Mouse (Mus musculus) C2C12 (cell line): ENCODE results near the gene Espn.

Source experiments
- CEBPB ChIP-seq: IDR thresholded peaks from one replicate; pipeline ENCODE4 v1.6.1; 2011; ENCODE audit warnings: low read depth, mild to moderate bottlenecking, control low read depth, moderate library complexity
- CTCF ChIP-seq: IDR thresholded peaks from one replicate; pipeline ENCODE4 v1.5.1; 2011; ENCODE audit not compliant: control insufficient read depth, insufficient read depth, insufficient read length
- FOSL1 ChIP-seq: IDR thresholded peaks from one replicate; pipeline ENCODE4 v1.8.0; 2011; ENCODE audit warnings: mild to moderate bottlenecking, low read length; ENCODE audit not compliant: poor library complexity, insufficient read depth, severe bottlenecking
- MAX ChIP-seq: IDR thresholded peaks from one replicate; pipeline ENCODE4 v1.6.1; 2011; ENCODE audit warnings: mild to moderate bottlenecking, control low read depth
- MYOD1 ChIP-seq: IDR thresholded peaks from one replicate; pipeline ENCODE4 v1.6.1; 2011; ENCODE audit warnings: low read depth; ENCODE audit not compliant: control insufficient read depth, insufficient read length
- MYOG ChIP-seq: IDR thresholded peaks from one replicate; pipeline ENCODE4 v1.6.1; 2011; ENCODE audit not compliant: control insufficient read depth, insufficient read length; ENCODE audit errors: extremely low read depth
- USF1 ChIP-seq: IDR thresholded peaks from one replicate; pipeline ENCODE4 v1.6.1; 2011; ENCODE audit warnings: low read depth, mild to moderate bottlenecking, control low read depth, moderate library complexity

DNA sequence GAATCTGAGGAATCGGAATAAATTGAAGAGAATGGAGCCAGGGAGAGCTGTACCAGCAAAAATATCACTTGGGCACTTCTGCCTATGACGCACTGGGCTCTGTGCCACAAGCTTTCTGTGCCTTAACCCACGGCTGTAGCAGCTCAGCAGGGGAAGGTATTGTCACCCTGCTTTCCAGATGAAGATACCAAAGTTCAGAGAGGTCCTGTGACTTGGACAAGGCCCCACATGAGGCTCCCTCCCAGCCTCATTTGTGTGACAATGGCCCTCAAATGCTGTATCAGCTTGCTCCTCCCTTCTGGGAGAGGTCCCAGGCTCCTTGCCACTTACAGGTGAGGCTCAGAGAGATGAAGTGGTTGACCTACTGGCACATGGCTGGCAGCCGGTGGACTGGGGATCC lies 64.0 kb downstream of the Espn start:
- TF ChIP-seq CEBPB, result no peak
- TF ChIP-seq CTCF, result no peak
- TF ChIP-seq MAX, result no peak
- no peak for TF ChIP-seq USF1
- no peak for TF ChIP-seq MYOG
- no peak for TF ChIP-seq MYOD1
- no peak for TF ChIP-seq FOSL1
